Mouse (Mus musculus) kidney, adult 10 weeks (tissue): ENCODE data around the gene Bms1. TPM values are rescaled to one million over a fixed set of nuclear protein-coding genes. Genes with fewer than 3 reads are reported as not detected.

Source experiments
- polyA plus RNA-seq: library from polyadenylated mRNA; stranded (reverse); fragments of 350-450 nt; fragmentation: Illumina TruSeq; extraction: RNeasy Lipid Tissue Mini Kit (QIAGEN cat#74804); gene quantifications from one replicate; pipeline ENCODE4 v1.2.3, GENCODE M21; 2014; ENCODE audit warnings: low read depth, low replicate concordance

The Bms1 gene
- 20.4 TPM for polyA plus RNA-seq

GRCm38 (mm10) chr6:118419050-118419920 lies at the start of gene Bms1:
Gene Bms1, minus strand, starts transcription at chr6:118419474.

GRCm38 (mm10) chr6:118455042-118455631 lies 35.9 kb upstream of the Bms1 start, which contains the start of gene Zfp248:
Gene Zfp248, minus strand, starts transcription at chr6:118455528.

Other genes with a start within 250 kb of the Bms1 start
- gene Ret, start 221.8 kb downstream of the Bms1 start, polyA plus RNA-seq: 0.16 TPM
- 5.2 TPM for gene Zfp248, start 36.1 kb upstream of the Bms1 start, polyA plus RNA-seq
- gene Zfp9, start 59.8 kb upstream of the Bms1 start, polyA plus RNA-seq: 3.3 TPM
- gene Ankrd26, start 142.8 kb upstream of the Bms1 start, polyA plus RNA-seq: 7.9 TPM